Mouse (Mus musculus): ENCODE results near the gene Olfr1370. TPM values are rescaled to one million over a fixed set of nuclear protein-coding genes. Genes with fewer than 3 reads are reported as not detected.
"Not testable (repeated sequence)": the region's sequence is repeated elsewhere in the genome, so short reads cannot be mapped to it uniquely, and the experiment has no call there.

Olfr1370 gene
- not detected in 2 replicates for polyA plus RNA-seq (2015; fragmentation: Nextera tagmentation; extraction: Ambion mirVana)

GRCm38 (mm10) chr13:21074847-21075246, at the start of gene Olfr1370:
TSS of gene Olfr1370 (minus strand) at chr13:21074947.
- H3K36me3 ChIP-seq = no peaks in the 10 kb centered on the region
- H3K9me3 ChIP-seq = no peaks in the 10 kb centered on the region
- H3K9ac ChIP-seq = no peak within 1 kb of the TSS
- H3K27ac ChIP-seq = no peak within 1 kb of the TSS
- H3K4me2 ChIP-seq (replicated peaks) = no peak within 1 kb of the TSS
- H3K27me3 ChIP-seq (replicated peaks) = no peaks in the 10 kb centered on the region
- no peak for ATAC-seq
- H3K4me1 ChIP-seq (replicated peaks) = no peaks in the 10 kb centered on the region
- 73% methylated on average over 3 of the region's 3 CpGs for WGBS
- no peak within 1 kb of the TSS for H3K4me3 ChIP-seq (replicated peaks)

- Histone ChIP-seq H3K36me3 (no peaks in the 10 kb centered on the region), H3K27me3 (replicated peaks) (no peaks in the 10 kb centered on the region), H3K9me3 (no peaks in the 10 kb centered on the region), H3K4me3 (replicated peaks) (no peak overlapping the region), H3K4me1 (replicated peaks) (no peaks in the 10 kb centered on the region), H3K27ac (no peak overlapping the region), H3K9ac (no peak overlapping the region), H3K4me2 (replicated peaks) (no peak overlapping the region)
- ATAC-seq = no peak
- 85% methylated on average over 4 of the region's 4 CpGs for WGBS
Observed at GRCm38 (mm10) chr13:21114121-21114520, 39.4 kb upstream of the Olfr1370 start.

- not testable (repeated sequence) for H3K36me3 ChIP-seq; H3K27me3 ChIP-seq (replicated peaks); H3K4me3 ChIP-seq (replicated peaks); H3K4me1 ChIP-seq (replicated peaks); H3K9ac ChIP-seq; H3K4me2 ChIP-seq (replicated peaks); H3K9me3 ChIP-seq; H3K27ac ChIP-seq; ATAC-seq
- WGBS = 80% methylated on average over 3 of the region's 3 CpGs
Observed at GRCm38 (mm10) chr13:21111183-21111582, 36.4 kb upstream of the Olfr1370 start, which contains the start of gene Olfr1369-ps1. TSS of gene Olfr1369-ps1 (plus strand) at chr13:21111483.

- 90% methylated on average over 6 of the region's 6 CpGs for WGBS
- H3K4me3 ChIP-seq (replicated peaks) = no peak overlapping the region
- no peak for ATAC-seq
- H3K27ac ChIP-seq = no peak overlapping the region
- H3K9ac ChIP-seq = no peak overlapping the region
- no peak overlapping the region for H3K4me2 ChIP-seq (replicated peaks)
- no peaks in the 10 kb centered on the region for H3K9me3 ChIP-seq
- H3K27me3 ChIP-seq (replicated peaks) = no peaks in the 10 kb centered on the region
- no peaks in the 10 kb centered on the region for H3K36me3 ChIP-seq
- H3K4me1 ChIP-seq (replicated peaks) = no peaks in the 10 kb centered on the region
Observed at GRCm38 (mm10) chr13:21110441-21110840, 35.7 kb upstream of the Olfr1370 start.

- no peaks in the 10 kb centered on the region for H3K36me3 ChIP-seq
- H3K4me2 ChIP-seq (replicated peaks) = no peak overlapping the region
- no peak for ATAC-seq
- H3K27me3 ChIP-seq (replicated peaks) = no peaks in the 10 kb centered on the region
- no peak overlapping the region for H3K27ac ChIP-seq
- no peak overlapping the region for H3K4me3 ChIP-seq (replicated peaks)
- no peaks in the 10 kb centered on the region for H3K9me3 ChIP-seq
- no peak overlapping the region for H3K9ac ChIP-seq
- 85% methylated on average over 3 of the region's 3 CpGs for WGBS
- no peaks in the 10 kb centered on the region for H3K4me1 ChIP-seq (replicated peaks)
Observed at GRCm38 (mm10) chr13:21109759-21110158, 35.0 kb upstream of the Olfr1370 start.

- no peaks in the 10 kb centered on the region for H3K9me3 ChIP-seq
- no peak overlapping the region for H3K9ac ChIP-seq
- H3K36me3 ChIP-seq = no peaks in the 10 kb centered on the region
- 76% methylated on average over 2 of the region's 2 CpGs for WGBS
- H3K4me1 ChIP-seq (replicated peaks) = no peaks in the 10 kb centered on the region
- no peaks in the 10 kb centered on the region for H3K27me3 ChIP-seq (replicated peaks)
- no peak overlapping the region for H3K27ac ChIP-seq
- no peak overlapping the region for H3K4me3 ChIP-seq (replicated peaks)
- ATAC-seq = no peak
- no peak overlapping the region for H3K4me2 ChIP-seq (replicated peaks)
Observed at GRCm38 (mm10) chr13:21082686-21083085, 7.9 kb upstream of the Olfr1370 start.

GRCm38 (mm10) chr13:21066021-21066420, 8.7 kb downstream of the Olfr1370 start:
- H3K4me1 ChIP-seq (replicated peaks) = no peaks in the 10 kb centered on the region
- H3K4me2 ChIP-seq (replicated peaks) = no peak overlapping the region
- H3K9me3 ChIP-seq = no peaks in the 10 kb centered on the region
- no peak overlapping the region for H3K4me3 ChIP-seq (replicated peaks)
- no peak for ATAC-seq
- H3K9ac ChIP-seq = no peak overlapping the region
- WGBS = 86% methylated on average over 2 of the region's 2 CpGs
- H3K27ac ChIP-seq = no peak overlapping the region
- no peaks in the 10 kb centered on the region for H3K36me3 ChIP-seq
- H3K27me3 ChIP-seq (replicated peaks) = no peaks in the 10 kb centered on the region

- Histone ChIP-seq H3K27ac (no peak overlapping the region), H3K9me3 (no peaks in the 10 kb centered on the region), H3K9ac (no peak overlapping the region), H3K4me1 (replicated peaks) (no peaks in the 10 kb centered on the region), H3K4me2 (replicated peaks) (no peak overlapping the region), H3K4me3 (replicated peaks) (no peak overlapping the region), H3K36me3 (no peaks in the 10 kb centered on the region), H3K27me3 (replicated peaks) (no peaks in the 10 kb centered on the region)
- 57% methylated on average over 1 of the region's 1 CpGs for WGBS
- ATAC-seq = no peak
Observed at GRCm38 (mm10) chr13:21050118-21050517, 24.6 kb downstream of the Olfr1370 start.

GRCm38 (mm10) chr13:21040589-21041199, 34.1 kb downstream of the Olfr1370 start:
- H3K4me1 ChIP-seq (replicated peaks) = no peaks in the 10 kb centered on the region
- no peak overlapping the region for H3K4me2 ChIP-seq (replicated peaks)
- H3K27me3 ChIP-seq (replicated peaks) = no peaks in the 10 kb centered on the region
- no peak overlapping the region for H3K4me3 ChIP-seq (replicated peaks)
- no peak overlapping the region for H3K27ac ChIP-seq
- no peaks in the 10 kb centered on the region for H3K9me3 ChIP-seq
- ATAC-seq = no peak
- no peaks in the 10 kb centered on the region for H3K36me3 ChIP-seq
- no peak overlapping the region for H3K9ac ChIP-seq
- WGBS = 93% methylated on average over 2 of the region's 2 CpGs

GRCm38 (mm10) chr13:21035981-21036380, 38.8 kb downstream of the Olfr1370 start:
- ATAC-seq = no peak

GRCm38 (mm10) chr13:21035011-21035410, 39.7 kb downstream of the Olfr1370 start:
- Histone ChIP-seq H3K4me2 (replicated peaks) (no peak overlapping the region), H3K4me3 (replicated peaks) (no peak overlapping the region), H3K27ac (no peak overlapping the region), H3K9me3 (no peaks in the 10 kb centered on the region), H3K4me1 (replicated peaks) (no peaks in the 10 kb centered on the region), H3K27me3 (replicated peaks) (no peaks in the 10 kb centered on the region), H3K9ac (no peak overlapping the region), H3K36me3 (no peaks in the 10 kb centered on the region)
- ATAC-seq = no peak
- 75% methylated on average over 3 of the region's 3 CpGs for WGBS

More at GRCm38 (mm10) chr13:21035981-21036380, 38.8 kb downstream of the Olfr1370 start:
- H3K4me2 ChIP-seq (replicated peaks) = no peak overlapping the region
- H3K36me3 ChIP-seq = no peaks in the 10 kb centered on the region
- H3K9ac ChIP-seq = no peak overlapping the region
- H3K9me3 ChIP-seq = no peaks in the 10 kb centered on the region
- no peak overlapping the region for H3K27ac ChIP-seq
- H3K27me3 ChIP-seq (replicated peaks) = no peaks in the 10 kb centered on the region
- H3K4me1 ChIP-seq (replicated peaks) = no peaks in the 10 kb centered on the region
- no peak overlapping the region for H3K4me3 ChIP-seq (replicated peaks)

- no peaks in the 10 kb centered on the region for H3K27me3 ChIP-seq (replicated peaks)
- no peaks in the 10 kb centered on the region for H3K9me3 ChIP-seq
- no peaks in the 10 kb centered on the region for H3K36me3 ChIP-seq
- ATAC-seq = no peak
- H3K4me2 ChIP-seq (replicated peaks) = no peak overlapping the region
- WGBS = 66% methylated on average over 3 of the region's 3 CpGs
- H3K27ac ChIP-seq = no peak overlapping the region
- no peak overlapping the region for H3K9ac ChIP-seq
- H3K4me3 ChIP-seq (replicated peaks) = no peak overlapping the region
- no peaks in the 10 kb centered on the region for H3K4me1 ChIP-seq (replicated peaks)
Observed at GRCm38 (mm10) chr13:21033176-21033575, 41.6 kb downstream of the Olfr1370 start.

- 81% methylated on average over 5 of the region's 5 CpGs for WGBS
- Histone ChIP-seq H3K4me3 (replicated peaks) (no peak overlapping the region), H3K4me2 (replicated peaks) (no peak overlapping the region), H3K9me3 (no peaks in the 10 kb centered on the region), H3K4me1 (replicated peaks) (no peaks in the 10 kb centered on the region), H3K36me3 (no peaks in the 10 kb centered on the region), H3K27ac (no peak overlapping the region), H3K9ac (no peak overlapping the region), H3K27me3 (replicated peaks) (no peaks in the 10 kb centered on the region)
- ATAC-seq = no peak
Observed at GRCm38 (mm10) chr13:21024831-21025230, 49.9 kb downstream of the Olfr1370 start.
